Mouse (Mus musculus): Measurements from ENCODE around the gene Kalrn. TPM values are rescaled to one million over a fixed set of nuclear protein-coding genes. Genes with fewer than 3 reads are reported as not detected.
"Not testable (repeated sequence)": the region's sequence is repeated elsewhere in the genome, so short reads cannot be mapped to it uniquely, and the experiment has no call there.

The Kalrn gene
- total RNA-seq, 2 experiments from 2014 or later = 419 to 451 TPM

DNA sequence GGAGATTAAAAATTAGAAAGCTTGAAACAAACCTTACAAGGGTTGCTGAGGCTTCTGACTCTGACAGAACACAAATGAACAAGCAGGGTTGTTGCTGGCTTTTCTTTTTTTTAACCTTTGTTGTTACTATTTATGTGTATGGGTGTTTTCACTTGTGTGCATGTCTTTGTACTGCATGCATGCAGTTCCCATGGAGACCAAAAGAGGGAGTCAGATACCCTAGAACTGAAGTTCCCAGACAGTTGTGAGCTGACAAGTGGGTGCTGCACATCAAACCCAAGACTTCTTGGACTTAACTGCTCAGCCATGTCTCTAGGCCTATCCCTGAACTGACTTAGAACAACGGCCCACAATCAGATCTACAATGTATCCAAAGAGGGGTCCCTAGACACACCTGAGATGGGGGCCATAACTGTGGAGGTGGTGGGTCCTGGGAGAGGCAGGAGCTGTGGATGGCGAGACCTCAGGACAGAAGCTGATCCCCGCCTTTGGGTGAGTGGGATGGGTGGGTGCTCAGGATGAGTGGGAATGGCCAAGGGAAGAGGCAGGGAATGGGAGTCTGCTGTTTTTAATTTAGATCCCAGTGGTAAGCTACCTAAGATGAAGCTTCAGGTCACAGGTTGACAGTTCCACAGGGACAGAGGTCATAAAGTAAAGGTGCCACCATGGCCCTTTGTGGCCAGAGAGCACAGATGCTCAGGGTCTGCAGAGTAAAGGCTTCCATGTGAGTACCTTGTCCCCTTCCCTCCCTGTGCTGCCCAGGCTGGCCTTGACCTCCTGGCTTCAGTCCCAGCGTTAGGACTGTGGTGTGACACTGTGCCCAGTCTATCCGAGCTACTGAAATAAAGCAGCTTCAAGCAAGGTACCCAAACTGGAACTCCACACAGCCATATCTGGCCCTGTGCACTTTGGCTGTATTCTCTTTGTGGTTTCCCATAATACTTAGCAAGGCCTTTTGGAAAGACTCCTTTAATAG is 490.6 kb downstream of the Kalrn start:
- DNase-seq (ENCODE audit: low spot score in 2 of 2) = no peak

DNA sequence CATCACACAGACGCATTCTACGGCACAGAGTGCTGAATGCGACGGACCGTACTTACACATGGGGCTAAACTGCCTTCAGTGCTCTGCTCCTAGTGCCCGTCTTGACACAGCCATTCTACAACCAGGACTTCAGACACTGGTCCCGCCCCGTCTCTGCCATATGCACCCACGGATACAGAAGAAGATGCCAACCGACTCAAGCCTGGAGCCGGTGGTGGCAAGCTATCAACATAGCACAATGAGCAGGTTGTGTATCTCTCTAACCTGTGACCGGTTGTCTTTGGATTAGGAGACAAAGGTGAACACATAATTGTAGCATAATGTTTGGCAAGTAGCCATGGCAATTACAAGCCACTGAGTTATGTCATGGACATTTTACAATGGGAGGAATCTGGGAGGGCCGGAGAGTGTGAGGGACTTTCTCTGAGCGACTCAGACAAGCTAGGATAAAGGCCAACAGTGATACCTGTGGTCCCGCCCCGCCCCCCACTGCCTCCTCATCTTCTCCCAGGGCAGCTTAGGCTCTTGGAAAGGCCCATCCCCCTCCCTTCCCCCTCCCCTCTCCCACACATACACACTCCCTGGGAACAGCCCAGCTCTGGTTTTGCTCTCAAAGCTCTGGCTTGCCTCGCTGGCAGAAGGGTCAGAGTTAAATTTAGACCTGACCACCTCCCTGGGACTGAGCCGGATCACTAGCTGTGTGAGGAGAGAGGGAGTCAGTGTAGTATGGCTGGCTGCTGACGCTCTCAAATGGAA is 491.5 kb downstream of the Kalrn start:
- DNase-seq (ENCODE audit: low spot score in 2 of 2) = no peak

DNA sequence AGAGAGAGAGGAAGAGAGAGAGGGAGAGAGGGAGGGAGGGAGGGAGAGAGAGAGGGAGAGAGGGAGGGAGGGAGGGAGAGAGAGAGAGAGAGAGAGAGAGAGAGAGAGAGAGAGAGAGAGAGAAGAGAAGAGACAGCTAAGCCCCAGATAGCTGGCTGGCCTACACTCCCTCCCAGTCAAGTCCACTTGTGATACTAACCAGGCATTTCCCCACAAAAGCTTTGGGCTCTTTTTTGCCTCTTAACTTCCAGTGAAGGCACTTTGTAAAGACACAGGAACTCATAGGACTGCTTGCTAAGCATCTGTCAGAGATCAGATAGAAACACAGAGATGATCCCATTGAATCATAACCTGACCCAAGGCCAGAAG is 492.0 kb downstream of the Kalrn start:
- DNase-seq (ENCODE audit: low spot score in 2 of 2) = not testable (repeated sequence)

DNA sequence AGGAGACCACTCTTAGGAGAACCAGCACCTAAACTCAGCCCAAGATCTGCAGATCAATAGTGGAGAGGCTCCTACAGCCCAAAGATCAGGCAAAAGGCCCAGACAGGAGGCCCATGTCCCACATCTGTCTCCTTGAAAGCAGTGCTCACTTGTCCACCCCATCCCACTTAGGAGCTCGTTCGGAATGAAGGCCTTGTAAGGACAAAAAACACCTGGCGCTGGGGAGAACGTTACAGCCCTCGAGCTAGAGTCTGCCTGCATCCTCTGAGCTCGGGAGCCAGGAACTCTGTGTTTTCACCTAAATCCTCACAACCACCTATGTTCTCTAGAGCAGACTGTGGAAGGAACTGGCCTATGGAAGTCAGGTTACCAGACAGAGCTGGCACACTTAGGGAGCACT is 492.5 kb downstream of the Kalrn start:
- DNase-seq (ENCODE audit: low spot score in 2 of 2) = no peak

DNA sequence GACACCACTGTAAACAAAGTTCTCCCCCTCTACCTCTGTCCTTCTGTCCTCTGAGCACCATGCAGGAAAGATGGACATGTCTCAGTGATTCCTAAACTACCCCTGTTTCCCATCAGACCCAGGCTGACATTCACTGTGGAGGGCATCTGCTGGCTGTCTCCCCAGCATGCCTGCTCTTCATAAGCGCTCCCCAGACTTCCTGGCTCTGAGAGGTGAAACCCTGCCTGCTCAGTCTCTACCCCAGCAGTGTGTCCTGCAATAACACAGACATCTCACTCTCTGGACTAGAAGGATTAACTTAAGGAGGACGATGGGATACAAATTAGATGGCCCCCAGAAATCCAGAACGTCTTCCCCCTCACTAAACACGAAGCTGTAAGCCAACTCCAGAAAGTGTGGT is 493.8 kb downstream of the Kalrn start:
- DNase-seq (ENCODE audit: low spot score in 2 of 2) = no peak

DNA sequence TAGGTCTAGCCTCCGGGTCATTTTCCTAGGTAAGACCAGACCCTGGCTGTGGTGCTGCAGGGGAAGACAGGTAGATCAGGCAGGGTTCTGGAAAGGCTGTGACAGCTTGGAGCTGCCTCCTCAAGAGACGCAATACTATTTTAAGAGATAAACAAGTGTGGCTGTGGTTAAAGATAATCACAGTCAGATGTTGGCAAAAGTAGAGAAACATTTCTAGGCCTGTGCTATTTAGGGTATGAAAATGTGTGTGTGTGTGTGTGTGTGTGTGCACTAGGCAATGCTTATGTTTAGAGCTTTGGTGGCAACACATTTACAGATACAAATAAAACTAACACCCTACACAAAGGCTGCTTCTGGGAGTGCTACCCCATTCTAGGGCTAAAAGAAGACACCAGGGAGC is 494.6 kb downstream of the Kalrn start:
- no peak for DNase-seq (ENCODE audit: low spot score in 2 of 2)

DNA sequence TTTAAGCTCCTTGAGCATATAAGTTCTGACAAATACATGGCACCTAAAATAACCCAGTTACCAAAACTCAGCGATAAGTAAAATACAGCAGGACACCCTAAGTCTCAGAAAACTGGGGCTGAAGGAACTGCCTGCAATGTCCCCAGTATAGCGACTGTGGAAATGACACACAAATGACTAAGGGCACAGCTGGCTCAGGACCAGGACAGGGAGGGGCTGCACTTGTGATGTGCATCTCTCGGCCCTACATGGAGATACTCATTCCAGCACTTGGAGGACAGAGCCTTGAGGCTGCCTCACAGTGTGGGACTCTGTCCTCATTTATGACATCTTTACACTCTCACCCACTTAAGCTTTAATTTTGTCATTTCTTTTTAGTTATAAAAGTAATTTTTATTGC is 497.2 kb downstream of the Kalrn start:
- no peak for DNase-seq (ENCODE audit: low spot score in 2 of 2)

DNA sequence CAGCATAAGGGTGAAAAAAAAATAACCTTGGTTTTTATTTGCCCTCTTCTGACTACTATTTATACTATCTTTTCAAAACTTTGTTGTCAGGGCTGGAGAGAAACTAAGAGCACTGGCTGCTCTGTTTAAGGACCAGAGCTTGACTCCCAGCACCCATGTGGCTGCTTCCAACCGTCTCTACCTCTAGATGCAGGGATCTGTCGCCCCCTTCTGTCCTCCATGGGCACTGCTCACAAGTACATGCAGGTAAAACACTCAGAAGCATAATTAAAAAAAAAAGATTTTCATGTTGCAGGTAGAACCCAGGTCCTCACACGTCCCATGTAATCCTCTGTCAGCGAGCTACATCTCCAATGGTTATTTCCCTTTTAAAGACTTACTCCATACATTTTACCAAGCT is 499.4 kb downstream of the Kalrn start:
- DNase-seq (ENCODE audit: low spot score in 2 of 2) = no peak

DNA sequence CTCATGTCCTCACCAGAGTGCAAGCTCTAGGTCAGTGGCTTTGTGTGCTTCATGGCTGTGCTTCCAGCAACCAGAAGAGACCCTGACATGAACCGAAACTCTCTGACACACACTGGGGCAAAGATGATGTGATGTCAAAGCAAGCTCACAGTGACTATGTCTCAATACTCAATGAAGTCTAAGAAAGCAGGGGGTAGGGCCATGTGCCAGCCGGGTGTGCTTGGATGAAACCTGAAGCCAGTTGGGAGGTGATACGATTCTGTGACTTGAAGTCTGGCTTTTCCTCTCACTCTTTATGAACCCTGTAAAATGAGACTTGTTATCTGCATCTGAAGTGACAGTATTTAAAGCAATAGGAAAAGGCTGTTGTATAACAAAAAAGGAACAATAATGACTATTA is 501.2 kb downstream of the Kalrn start:
- DNase-seq (ENCODE audit: low spot score in 2 of 2) = no peak

DNA sequence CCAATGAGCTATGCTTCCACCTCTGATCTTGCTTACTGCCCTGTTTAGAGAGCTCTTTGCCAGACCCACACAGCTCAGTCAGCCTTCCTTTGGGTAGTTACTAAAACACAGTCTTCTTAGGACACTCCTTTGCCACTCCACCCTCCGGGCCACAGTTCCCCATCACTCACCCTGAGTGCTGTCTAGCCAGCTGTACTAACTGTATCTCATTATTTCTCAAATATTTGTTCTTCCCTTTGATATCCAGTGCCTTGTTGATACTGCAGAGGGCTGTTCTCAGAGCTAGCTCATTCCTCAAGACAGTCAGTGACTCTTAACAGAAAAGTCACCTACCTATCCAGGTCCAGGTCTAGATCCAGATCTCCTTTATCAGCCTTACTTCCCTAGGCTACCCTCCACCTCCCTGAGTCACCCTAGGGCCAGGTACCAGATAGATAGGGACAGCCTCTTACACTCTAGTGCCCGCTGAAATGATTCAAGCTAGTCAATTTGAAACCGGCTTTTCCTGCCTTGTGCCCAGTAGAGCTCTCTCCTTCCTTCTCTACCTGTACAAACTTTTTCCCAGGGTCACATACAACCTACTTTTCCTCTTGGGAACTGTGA is 502.0 kb downstream of the Kalrn start:
- no peak for DNase-seq (ENCODE audit: low spot score in 2 of 2)

DNA sequence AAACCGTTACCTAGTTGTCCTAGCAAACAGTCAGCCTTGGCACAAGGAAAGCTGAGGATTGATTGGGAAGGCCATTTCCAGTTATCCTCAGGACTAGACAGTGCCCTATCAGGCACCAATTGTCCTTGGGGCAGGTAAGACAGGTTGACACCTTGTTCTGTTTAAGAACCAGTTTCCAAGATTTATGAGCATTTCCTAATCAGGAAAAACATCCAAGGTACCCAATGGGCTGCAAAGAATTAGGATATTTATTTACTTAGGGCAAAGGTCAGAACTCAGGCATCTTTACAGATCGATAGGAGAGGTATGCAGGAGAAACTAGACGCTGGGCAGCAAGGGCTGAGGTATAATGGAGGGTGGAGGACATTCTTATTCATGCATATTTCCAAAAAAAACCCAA is 503.9 kb downstream of the Kalrn start:
- no peak for DNase-seq (ENCODE audit: low spot score in 2 of 2)

DNA sequence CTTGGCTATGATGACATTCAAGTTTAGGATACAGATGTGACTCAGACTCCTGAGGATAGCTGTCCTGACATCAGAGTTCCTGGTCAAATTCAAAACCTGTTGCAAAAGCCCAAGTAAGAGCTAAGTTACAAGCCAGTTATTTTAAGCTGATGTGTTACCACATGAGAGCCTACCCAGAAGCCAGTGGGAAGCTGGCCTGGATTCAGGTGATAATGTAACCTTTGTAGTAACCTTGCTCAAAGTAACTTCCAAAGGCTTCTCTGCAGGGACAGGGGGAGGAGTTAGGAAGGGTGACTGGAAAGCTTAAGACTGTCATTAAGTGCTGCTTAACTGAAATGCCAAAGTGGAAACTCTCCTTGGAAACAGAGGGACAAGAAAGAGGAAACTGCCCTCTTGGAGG is 506.4 kb downstream of the Kalrn start:
- no peak for DNase-seq (ENCODE audit: low spot score in 2 of 2)

DNA sequence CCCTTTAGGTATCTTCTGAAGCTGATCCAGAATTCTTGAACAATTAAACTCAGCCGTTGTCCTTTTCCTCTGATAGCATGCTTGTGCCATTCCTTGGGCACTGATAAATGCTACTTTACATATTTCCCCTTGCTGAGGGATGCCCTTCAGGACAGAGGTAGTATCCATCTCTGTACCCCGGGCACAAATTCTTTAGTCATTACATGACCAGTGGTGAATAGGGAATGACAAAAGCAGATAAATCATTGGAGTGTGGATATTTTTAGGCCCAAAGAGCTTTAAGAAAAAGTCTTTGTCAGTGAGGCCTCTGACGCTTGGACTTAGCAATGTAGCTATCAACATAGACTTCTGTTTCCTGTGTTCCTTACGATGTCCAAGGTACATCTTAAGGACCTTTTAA is 507.0 kb downstream of the Kalrn start:
- DNase-seq (ENCODE audit: low spot score in 2 of 2) = no peak

DNA sequence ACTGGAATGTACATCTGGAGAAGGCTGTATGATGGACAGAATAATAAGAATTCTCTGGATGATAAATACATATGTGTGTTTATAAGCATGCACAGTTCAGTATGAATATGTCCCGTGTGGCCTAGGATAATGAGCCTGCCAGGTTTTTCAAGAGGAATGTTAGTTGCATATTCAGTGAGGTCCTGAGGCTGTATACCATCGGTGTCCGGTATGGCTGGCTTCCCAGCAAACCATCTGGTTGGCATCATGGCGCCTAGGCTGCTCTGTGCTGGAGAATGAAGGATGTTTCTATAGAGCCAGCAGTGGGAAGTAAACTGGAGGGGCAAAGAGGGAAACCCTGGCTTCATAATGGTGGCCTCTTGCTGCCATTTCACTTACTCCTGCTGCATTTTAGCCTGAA is 510.0 kb downstream of the Kalrn start:
- no peak for DNase-seq (ENCODE audit: low spot score in 2 of 2)

DNA sequence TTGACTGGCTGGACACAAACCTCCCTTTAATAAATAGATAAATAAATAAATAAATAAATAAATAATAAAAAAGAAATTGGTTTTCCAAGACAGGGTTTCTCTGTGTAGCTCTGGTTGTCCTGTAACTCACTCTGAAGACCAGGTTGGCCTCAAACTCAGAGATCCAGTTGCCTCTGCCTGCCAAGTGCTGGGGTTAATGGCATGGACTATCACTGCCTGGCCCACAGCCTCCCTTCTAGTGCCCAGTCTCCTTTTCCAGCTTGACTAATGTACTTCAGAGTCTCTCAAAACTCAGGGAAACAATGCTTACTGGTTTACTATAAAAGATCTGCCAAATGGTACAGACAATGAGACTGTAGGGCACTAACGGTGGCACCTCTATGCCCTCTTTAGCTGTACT is 511.7 kb downstream of the Kalrn start:
- no peak for DNase-seq (ENCODE audit: low spot score in 2 of 2)

DNA sequence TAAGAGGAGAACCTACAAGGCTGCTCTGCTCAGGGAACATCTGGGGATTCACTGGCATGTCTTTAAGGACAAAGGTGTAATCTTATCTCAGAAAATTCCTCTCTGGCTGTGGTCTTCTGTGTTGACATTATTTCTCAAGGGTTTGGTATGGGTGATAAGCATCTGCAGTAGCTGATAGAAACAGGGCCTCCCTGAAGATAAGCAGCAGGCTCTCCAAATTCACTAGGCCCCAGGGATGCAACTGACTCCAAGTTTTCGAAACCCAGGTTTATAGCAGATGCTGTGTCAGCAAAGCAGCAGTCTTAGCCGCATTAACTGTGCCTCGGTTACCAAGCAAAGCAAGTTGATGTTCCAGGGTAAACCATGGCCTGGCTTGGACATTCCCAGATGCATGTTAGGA is 514.7 kb downstream of the Kalrn start:
- DNase-seq (ENCODE audit: low spot score in 2 of 2) = no peak

DNA sequence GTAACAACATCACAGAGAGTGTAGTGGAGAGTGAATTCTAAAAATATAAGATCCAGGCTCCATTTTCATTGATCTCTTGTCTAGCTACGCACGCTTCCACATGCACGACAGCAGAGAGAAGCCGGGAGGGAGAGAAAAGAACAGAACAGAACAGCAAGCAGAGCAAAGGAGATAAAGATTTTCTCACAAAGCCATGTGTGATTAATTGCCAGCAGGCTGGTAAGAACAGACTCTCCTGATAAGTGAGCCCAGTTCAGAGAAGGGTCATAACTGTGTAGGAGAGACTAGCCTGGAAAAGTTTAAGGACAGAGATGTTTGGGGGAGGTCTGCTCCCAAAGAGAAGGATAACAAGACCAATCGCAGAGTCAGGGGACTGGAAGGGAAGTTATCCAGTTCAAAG is 515.9 kb downstream of the Kalrn start:
- no peak for DNase-seq (ENCODE audit: low spot score in 2 of 2)

DNA sequence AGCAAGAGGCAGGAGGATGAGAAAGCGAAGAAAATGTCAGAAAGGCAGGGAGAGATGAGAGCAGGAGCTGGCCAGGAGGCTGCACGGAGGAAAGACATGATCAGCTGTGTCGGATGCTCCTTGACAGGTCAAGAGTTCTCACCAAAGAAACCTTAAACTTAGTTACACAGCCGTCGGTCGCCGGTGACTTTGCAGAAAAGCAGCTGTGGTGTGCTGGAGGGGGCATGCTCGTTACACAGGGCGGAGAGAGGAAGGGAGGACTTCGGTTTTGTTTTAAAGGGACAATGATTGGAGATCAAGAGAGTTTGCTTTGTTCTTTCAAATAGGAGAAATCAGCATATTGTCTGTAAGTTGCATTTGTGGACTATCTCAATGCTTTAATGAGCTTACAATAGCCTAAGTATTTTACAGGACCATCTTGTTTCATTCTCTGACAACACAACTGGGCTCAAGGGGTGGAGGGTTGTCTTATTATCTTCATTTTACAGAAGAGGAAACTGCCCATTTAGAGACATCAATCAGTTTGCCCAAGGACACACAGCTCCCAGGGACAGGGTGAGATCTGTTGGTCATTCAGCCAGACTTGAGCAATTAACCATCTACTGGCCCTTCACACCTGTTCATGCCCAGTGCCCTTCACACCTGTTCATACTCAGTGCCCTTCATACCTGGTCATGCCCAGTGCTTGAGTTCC is 516.8 kb downstream of the Kalrn start:
- DNase-seq (ENCODE audit: low spot score in 2 of 2) = no peak

DNA sequence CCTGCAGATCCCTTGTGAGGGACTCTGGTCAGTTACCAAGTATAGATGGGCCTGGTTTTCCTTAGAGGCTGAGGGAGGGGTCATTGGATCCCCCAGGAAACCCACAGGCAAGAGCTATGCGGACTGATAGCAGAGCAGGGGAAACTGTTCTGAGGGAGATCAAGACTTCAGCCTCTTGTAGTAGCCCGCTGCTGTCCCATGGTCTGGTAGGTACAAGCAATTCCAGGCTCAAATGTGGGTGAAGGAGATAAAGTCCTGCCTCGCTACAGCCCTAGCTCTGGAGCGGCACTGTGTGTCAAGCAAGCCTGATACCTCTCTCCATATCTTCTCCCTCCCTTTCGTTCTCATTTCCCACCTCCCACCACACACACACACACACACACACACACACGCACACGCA is 523.2 kb downstream of the Kalrn start:
- no peak for DNase-seq (ENCODE audit: low spot score in 2 of 2)

DNA sequence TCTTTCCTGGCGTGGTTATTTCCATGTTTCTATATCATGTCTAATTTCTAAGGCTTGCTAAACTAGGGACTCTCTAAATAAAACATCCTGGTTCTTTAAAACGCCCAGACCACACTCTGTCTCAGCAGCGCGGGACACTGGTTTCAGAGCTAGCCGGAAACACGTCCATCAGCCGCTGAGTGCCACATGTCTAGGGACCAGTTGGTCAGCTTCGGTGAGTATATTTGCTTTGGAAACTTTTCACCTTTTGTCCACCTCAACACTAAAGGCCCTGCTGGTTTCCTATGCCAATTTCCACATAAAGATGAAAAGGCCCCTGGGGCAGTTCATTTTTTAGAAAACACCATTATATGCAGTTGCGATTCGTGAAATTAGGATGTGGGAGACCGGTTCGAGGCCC is 524.0 kb downstream of the Kalrn start:
- DNase-seq (ENCODE audit: low spot score in 2 of 2) = no peak

DNA sequence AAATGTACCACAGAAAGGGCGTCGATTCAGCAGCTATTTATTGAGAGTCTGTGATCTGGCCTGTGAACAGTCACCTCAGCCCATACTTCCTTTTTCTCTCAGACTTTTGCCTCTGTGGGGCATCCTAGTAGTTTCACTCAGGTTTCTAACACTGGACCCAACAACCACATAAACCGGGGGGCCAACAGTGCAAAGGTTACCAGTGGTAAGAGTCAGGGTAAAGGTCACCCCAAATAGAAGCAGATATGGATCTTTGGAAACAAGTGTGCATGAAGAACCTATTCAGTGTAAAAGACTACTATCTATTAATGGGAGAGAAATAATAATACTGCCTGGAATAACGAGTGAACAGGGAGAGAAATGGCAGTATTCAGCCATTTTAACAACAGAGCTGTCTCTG is 525.1 kb downstream of the Kalrn start:
- no peak for DNase-seq (ENCODE audit: low spot score in 2 of 2)

DNA sequence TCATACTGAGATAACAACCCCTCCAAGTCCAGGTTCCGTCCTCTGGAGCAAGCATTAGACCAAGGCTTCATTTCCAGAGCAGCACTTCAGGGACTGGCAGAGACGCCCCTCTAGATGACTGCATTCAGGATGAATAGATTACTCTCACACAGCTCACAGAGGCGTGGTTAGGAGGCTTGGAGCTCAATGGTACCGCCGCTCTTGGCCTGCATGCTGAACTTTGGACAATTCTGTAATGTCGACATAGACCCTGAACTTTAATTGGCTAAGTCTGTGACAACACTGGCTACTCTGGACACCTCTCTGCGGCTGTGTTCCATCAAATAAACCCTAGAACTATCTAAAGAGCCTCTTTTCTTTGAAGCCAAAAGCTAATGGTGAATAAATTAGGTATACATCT is 525.8 kb downstream of the Kalrn start:
- DNase-seq (ENCODE audit: low spot score in 2 of 2) = no peak
